In the genomic region with DNA sequence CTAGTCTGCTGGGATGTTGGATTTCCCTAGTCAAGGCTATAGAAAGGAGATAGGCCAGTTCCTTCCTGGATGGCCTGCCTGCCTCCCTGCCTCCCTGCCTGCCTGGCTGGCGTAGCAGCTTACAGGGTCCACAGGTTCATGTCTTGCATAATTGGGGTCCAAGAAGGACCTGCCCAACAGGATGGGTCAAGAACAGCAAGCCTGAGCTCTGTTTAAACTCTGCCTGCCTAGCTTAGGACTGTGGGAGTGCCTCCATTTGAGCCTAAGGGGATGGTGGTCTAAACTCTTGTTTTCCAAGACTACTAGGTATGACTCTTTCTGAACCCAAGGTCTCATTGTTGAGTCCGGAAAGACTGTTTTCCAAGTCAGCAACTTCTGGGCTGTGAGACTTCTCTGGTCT, we compare ENCODE assay signal across 22 mouse cellular contexts. TPM values are rescaled to one million over a fixed set of nuclear protein-coding genes. Genes with fewer than 3 reads are reported as not detected.
DNase-seq lines count a peak whose midpoint lies in the region; ATAC-seq and TF ChIP-seq lines count a peak whose summit lies in the region.
"Had no signal": no experiment of that assay in that cellular context is flagged by ENCODE, and none has a peak within 500 bp of the region (broad histone marks: within the 10 kb centered on the region; RNA-seq: fewer than 3 reads in every experiment).

No protein-coding gene starts in this region.

- no peaks in the 10 kb centered on the region for H3K9me3 ChIP-seq in limb, embryonic 13.5 days
- H3K9me3 ChIP-seq in limb, embryonic 10.5 days (replicated peaks) = no peaks in the 10 kb centered on the region
- no peaks in the 10 kb centered on the region for H3K9me3 ChIP-seq in intestine, postnatal 0 days (ENCODE audit: control insufficient read depth)
- H3K9me3 ChIP-seq in stomach, postnatal 0 days (ENCODE audit: control insufficient read depth, low read length) = no peaks in the 10 kb centered on the region
- H3K9me3 ChIP-seq: embryonic facial prominence, embryonic 12.5 days; heart, embryonic 15.5 days; liver, embryonic 12.5 days; neural tube, embryonic 15.5 days had no signal

- ATAC-seq in limb, embryonic 13.5 days (ENCODE audit: low FRiP score, low read depth) = no peak
- no peak for ATAC-seq in intestine, postnatal 0 days
- ATAC-seq in stomach, postnatal 0 days (ENCODE audit: low FRiP score, low TSS enrichment) = no peak
- ATAC-seq: forebrain, embryonic 14.5 days; inflammation-experienced regulatory T-cells, adult 6 months; liver, embryonic 12.5 days; midbrain, embryonic 16.5 days had no signal

- H3K4me2 ChIP-seq in limb, embryonic 13.5 days (replicated peaks) = no peak overlapping the region
- H3K4me2 ChIP-seq in intestine, postnatal 0 days (replicated peaks; ENCODE audit: low read depth) = peak overlapping the region; percentile 13; the same call in 1 of the 2 replicates
- peak overlapping the region; percentile 47 for H3K4me2 ChIP-seq in stomach, postnatal 0 days (replicated peaks; ENCODE audit: low read depth)
- H3K4me2 ChIP-seq: embryonic facial prominence, embryonic 12.5 days; heart, embryonic 15.5 days; hindbrain, embryonic 14.5 days; liver, embryonic 12.5 days; neural tube, embryonic 15.5 days had no signal

- H3K27ac ChIP-seq in limb, embryonic 13.5 days = no peak overlapping the region
- no peak overlapping the region for H3K27ac ChIP-seq in limb, embryonic 10.5 days
- H3K27ac ChIP-seq in intestine, postnatal 0 days (ENCODE audit: low read depth, low read length) = peak overlapping the region; percentile 54; the same call in 1 of the 2 replicates
- 0 out of 2 replicates have a peak overlapping the region, but pooled peaks have one; percentile 58 for H3K27ac ChIP-seq in stomach, postnatal 0 days (replicated peaks)
- H3K27ac ChIP-seq: embryonic facial prominence, embryonic 12.5 days; heart, embryonic 15.5 days; hindbrain, embryonic 14.5 days; kidney, postnatal 0 days; liver, embryonic 12.5 days; neural tube, embryonic 15.5 days had no signal

- TF ChIP-seq CTCF in intestine, postnatal 0 days (IDR thresholded peaks at IDR 0.05; ENCODE audit: low read depth) = no peak
- no peak for TF ChIP-seq CTCF in stomach, postnatal 0 days (IDR thresholded peaks at IDR 0.05; ENCODE audit: low read depth)

- TF ChIP-seq EP300 in stomach, postnatal 0 days (optimal IDR thresholded peaks at IDR 0.05) = no peak

- peaks cover 34% of the 10 kb centered on the region for H3K4me1 ChIP-seq in limb, embryonic 13.5 days
- H3K4me1 ChIP-seq in limb, embryonic 10.5 days = peaks cover 36% of the 10 kb centered on the region
- H3K4me1 ChIP-seq in intestine, postnatal 0 days (replicated peaks; ENCODE audit: control insufficient read depth, insufficient read depth, low read length) = peaks cover 6% of the 10 kb centered on the region; the same call in 1 of the 2 replicates
- H3K4me1 ChIP-seq in stomach, postnatal 0 days (replicated peaks; ENCODE audit: control insufficient read depth, insufficient read depth) = peaks cover 12% of the 10 kb centered on the region

- 0 out of 2 replicates have a peak overlapping the region, but pooled peaks have one; percentile 9 for H3K9ac ChIP-seq in limb, embryonic 13.5 days
- H3K9ac ChIP-seq in intestine, postnatal 0 days (ENCODE audit: low read depth, low read length) = no peak overlapping the region
- H3K9ac ChIP-seq in stomach, postnatal 0 days (ENCODE audit: low read length) = peak overlapping the region; percentile 14; the same call in 1 of the 2 replicates
- H3K9ac ChIP-seq: embryonic facial prominence, embryonic 12.5 days; heart, embryonic 15.5 days; hindbrain, embryonic 14.5 days; liver, embryonic 12.5 days; neural tube, embryonic 15.5 days had no signal

- 89% methylated on average over 2 of the region's 2 CpGs for WGBS in limb, embryonic 13.5 days
- 85% methylated on average over 2 of the region's 2 CpGs for WGBS in limb, embryonic 10.5 days
- 59% methylated on average over 2 of the region's 2 CpGs for WGBS in intestine, postnatal 0 days
- WGBS in stomach, postnatal 0 days = 47% methylated on average over 2 of the region's 2 CpGs

- no peak overlapping the region for H3K4me3 ChIP-seq in limb, embryonic 13.5 days
- no peak overlapping the region for H3K4me3 ChIP-seq in limb, embryonic 10.5 days
- no peak overlapping the region for H3K4me3 ChIP-seq in intestine, postnatal 0 days (ENCODE audit: low read depth, low read length)
- peak overlapping the region; percentile 2; the same call in 1 of the 2 replicates for H3K4me3 ChIP-seq in stomach, postnatal 0 days (ENCODE audit: low read depth, low read length)
- H3K4me3 ChIP-seq: embryonic facial prominence, embryonic 12.5 days; heart, embryonic 15.5 days; liver, embryonic 12.5 days; neural tube, embryonic 15.5 days had no signal

- peak; percentile 91 for DNase-seq in heart, adult 11 months
- DNase-seq in heart, adult 8-10 months (ENCODE audit: low spot score) = no peak
- no peak for DNase-seq in limb, embryonic 10.5 days (ENCODE audit: low spot score)
- no peak for DNase-seq in stomach, postnatal 0 days (ENCODE audit: low spot score)
- no peak for DNase-seq in layer of hippocampus, adult 8-10 months (ENCODE audit: low spot score in 2 of 2)
- DNase-seq: cerebellum, adult 11 months; cerebellum, postnatal 10 days; heart, postnatal 36 days; lung, adult 2 months; right cerebral cortex, adult 18-20 months; right cerebral cortex, postnatal 4 days had no signal

- H3K27me3 ChIP-seq in limb, embryonic 13.5 days = peaks cover 13% of the 10 kb centered on the region
- H3K27me3 ChIP-seq in limb, embryonic 10.5 days (ENCODE audit: low read depth, poor library complexity, severe bottlenecking) = peaks cover 19% of the 10 kb centered on the region
- H3K27me3 ChIP-seq in intestine, postnatal 0 days (replicated peaks; ENCODE audit: control insufficient read depth, insufficient read depth, low read length) = no peaks in the 10 kb centered on the region
- no peaks in the 10 kb centered on the region for H3K27me3 ChIP-seq in stomach, postnatal 0 days (ENCODE audit: control insufficient read depth, insufficient read depth, low read length)
- H3K27me3 ChIP-seq: embryonic facial prominence, embryonic 12.5 days; heart, embryonic 15.5 days had no signal

- peaks cover 2% of the 10 kb centered on the region; the same call in 1 of the 2 replicates for H3K36me3 ChIP-seq in limb, embryonic 13.5 days
- no peaks in the 10 kb centered on the region for H3K36me3 ChIP-seq in limb, embryonic 10.5 days
- peaks cover 28% of the 10 kb centered on the region; the same call in 1 of the 2 replicates for H3K36me3 ChIP-seq in intestine, postnatal 0 days (ENCODE audit: control insufficient read depth, insufficient read depth)
- peaks cover 9% of the 10 kb centered on the region for H3K36me3 ChIP-seq in stomach, postnatal 0 days (ENCODE audit: control insufficient read depth, insufficient read depth, low read length)
- H3K36me3 ChIP-seq: embryonic facial prominence, embryonic 12.5 days; neural tube, embryonic 15.5 days had no signal

RNA-seq across cellular contexts. Expression of a gene that starts 6.3 kb away (rescaled TPM):
- 10 to 100 TPM; 14.7 to 21.1 (median 18.8) TPM for total RNA-seq in heart, adult 8-10 months (2022)
- polyA plus RNA-seq in limb, embryonic 13.5 days (2015; fragmentation: Nextera tagmentation; extraction: Ambion mirVana) = 2.3 and 2.5 TPM in 2 replicates
- 0.48 and 0.63 TPM in 2 replicates for polyA plus RNA-seq in limb, embryonic 10.5 days (2016; fragmentation: Nextera tagmentation; extraction: Ambion mirVana)
- polyA plus RNA-seq in intestine, postnatal 0 days (2015; fragmentation: Nextera tagmentation; extraction: Ambion mirVana) = 5.8 and 5.9 TPM in 2 replicates
- 10.5 and 11.7 TPM in 2 replicates for polyA plus RNA-seq in stomach, postnatal 0 days (2015; fragmentation: Nextera tagmentation; extraction: Ambion mirVana)
- total RNA-seq in layer of hippocampus, adult 8-10 months (2022) = 10 to 100 TPM; 42.6 to 75.6 (median 59.2) TPM

Comparison
In these comparisons a context has a peak if more than half of its experiments do, and no peak if none do; other contexts are left out.
1. H3K27ac ChIP-seq: peak in intestine, postnatal 0 days (single experiment) and stomach, postnatal 0 days (single experiment); none in limb, embryonic 13.5 days (single experiment) and limb, embryonic 10.5 days (single experiment).